Mouse (Mus musculus) left cerebral cortex, postnatal 14 days (tissue): Measurements from ENCODE around the gene Ctsh. TPM values are rescaled to one million over a fixed set of nuclear protein-coding genes. Genes with fewer than 3 reads are reported as not detected.
"Not testable (repeated sequence)": the region's sequence is repeated elsewhere in the genome, so short reads cannot be mapped to it uniquely, and the experiment has no call there.

Source experiments
- DNase-seq, 2 experiments: peaks; one replicate each; pipeline ENCODE4 v3.0.0; 2021 to 2022; ENCODE audit warnings: low spot score in 2 of 2, mixed read lengths in 1 of 2
- intact Hi-C: fragments of 180-260 bp; cut with DNase I; formaldehyde crosslinking; loops from one replicate; pipeline ENCODE4 v1.15.1; 2025
- long read RNA-seq, 2 experiments: library from polyadenylated mRNA; stranded (forward); transcript quantifications; one replicate each; pipeline ENCODE4 v2.0.0; 2021
- total RNA-seq, 2 experiments: library from RNA; stranded (reverse); gene quantifications; 2 replicates each; pipeline ENCODE4 v1.2.3; 2021

The Ctsh gene
- 10 to 100 TPM; 22.4 to 27.7 TPM for total RNA-seq
- long read RNA-seq, experiment 1, transcript Ctsh-201 (12 exons, 1,617 nt), result major isoform, 27 of 30 reads
- long read RNA-seq, experiment 1, partial matches to known transcripts, result 1 of 30 reads
- long read RNA-seq, experiment 1, other reads (novel, unspliced or antisense), result 2 of 30 reads
- long read RNA-seq, experiment 2, transcript Ctsh-201 (12 exons, 1,617 nt), result major isoform, 15 of 18 reads
- long read RNA-seq, experiment 2, partial matches to known transcripts, result 1 of 18 reads
- long read RNA-seq, experiment 2, other reads (novel, unspliced or antisense), result 2 of 18 reads

DNA sequence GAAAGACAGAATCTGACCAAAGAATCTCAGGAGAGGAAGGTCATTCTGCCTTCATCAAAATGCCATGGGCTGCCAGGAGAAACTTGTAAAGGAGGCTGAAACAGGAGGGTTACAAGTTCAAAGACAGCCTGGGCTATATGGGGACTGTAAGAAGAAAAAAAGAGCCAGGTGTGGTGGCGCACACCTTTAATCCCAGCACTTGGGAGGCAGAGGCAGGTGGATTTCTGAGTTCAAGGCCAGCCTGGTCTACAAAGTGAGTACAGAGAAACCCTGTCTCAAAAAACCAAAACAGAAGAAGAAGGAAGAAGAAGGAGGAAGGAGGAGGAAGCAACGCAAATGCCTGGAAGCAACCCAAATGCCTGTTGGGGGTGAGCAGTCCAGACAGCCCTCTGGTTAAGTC, at the start of gene Ctsh:
TSS of gene Ctsh (plus strand) at position 301 of the 400 bp plus-strand sequence.
- DNase-seq, result no peak
- intact Hi-C loops, result no loop called here

DNA sequence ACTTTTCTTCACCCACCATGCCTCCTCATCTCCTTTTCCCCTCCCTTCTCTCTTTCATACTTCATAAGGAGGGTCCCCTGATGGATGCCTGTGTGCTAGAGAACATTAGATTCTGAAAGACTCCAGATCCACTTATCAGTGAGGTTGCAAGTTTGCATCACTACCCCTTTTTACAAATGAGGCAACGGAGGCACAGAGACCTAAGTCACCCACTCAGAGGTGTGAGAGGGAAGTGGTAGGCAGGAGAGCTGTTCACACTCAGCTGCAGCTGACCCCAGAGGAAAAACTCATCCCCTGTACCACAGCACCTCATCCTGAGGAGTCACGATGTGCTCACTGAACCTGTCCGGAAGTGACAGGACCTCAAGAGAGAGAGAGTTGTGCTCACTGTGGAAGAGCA, 47.5 kb upstream of the Ctsh start:
- intact Hi-C loops, result no loop called here
- no peak for DNase-seq

DNA sequence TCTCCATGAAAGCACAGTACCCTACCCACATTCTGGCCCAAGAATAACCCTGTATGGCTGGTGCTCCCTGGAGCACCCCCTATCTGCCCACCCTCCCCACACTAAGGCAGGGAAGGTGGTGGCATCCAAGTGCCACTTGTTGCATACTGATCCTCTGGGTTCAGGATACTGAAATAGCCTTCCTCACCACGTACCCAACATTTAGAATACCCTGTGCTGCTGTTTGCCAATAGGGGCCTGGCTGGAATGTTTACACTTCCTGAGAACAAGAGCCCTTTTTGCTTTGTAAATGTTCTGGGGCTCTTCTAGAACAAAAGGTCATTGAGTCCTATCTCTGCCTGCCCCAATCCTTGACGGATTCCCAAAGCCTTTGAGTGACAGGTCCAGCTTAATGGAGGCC, 46.9 kb upstream of the Ctsh start:
- intact Hi-C loops, result no loop called here
- DNase-seq, result no peak

DNA sequence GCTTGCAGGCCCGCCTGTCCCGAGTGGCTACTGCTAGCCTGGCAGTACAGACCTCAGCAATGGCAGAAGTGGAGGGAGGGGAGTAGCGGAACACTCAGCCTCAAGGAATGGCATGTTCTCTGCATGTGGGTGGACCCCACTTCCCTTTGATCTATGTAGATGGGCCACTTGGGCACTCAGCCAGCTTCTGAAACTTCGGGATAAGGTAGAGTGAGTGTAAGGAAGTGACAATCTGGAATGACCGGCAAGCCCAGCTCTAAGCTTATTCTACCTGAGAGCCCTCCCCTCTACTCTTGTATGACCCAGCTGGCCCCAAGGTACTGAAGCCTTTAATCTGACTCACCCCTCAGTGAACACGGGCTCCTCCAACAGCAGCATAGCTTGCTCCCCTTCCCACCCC, 45.8 kb upstream of the Ctsh start:
- DNase-seq, result no peak
- intact Hi-C loops, result no loop called here

DNA sequence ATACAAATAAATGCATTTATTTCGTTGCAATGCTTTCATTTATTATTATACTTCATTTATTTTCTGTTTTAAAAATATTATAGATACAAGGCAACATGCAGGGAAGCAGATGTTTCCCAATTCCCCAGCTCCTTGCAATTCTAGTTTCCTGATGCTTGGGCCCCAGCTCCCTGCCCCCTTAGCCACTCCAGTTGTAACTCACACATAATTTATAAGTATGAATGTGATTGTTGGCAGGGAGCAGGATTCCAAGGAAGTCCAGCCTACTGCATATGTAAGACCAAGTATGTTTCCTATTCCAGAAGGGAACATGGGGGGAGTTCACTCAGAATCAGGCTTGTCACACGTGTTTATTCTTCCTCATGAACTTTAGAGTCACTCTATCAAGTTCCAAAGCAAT, 42.1 kb upstream of the Ctsh start:
- intact Hi-C loops, result no loop called here
- no peak for DNase-seq

DNA sequence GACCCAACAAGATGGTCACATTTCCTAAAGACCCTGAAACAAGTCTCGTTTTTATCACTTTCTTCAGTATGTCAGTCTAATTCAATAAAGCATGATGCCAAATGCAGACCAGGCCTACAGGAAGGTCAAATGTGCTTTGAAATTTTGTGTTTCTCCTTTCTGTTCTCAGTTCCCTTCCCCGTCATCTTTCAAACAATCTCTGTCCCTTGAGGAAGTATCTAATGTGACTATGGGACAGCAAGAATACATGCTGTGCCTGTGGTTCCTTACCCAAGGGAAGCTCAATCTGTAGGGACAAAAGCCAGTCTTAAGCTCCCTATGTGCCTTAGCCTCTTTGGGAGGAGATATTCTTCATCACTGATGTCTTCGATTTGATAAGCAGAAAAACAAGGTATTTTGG, 39.3 kb upstream of the Ctsh start:
- DNase-seq, result no peak
- intact Hi-C loops, result no loop called here

DNA sequence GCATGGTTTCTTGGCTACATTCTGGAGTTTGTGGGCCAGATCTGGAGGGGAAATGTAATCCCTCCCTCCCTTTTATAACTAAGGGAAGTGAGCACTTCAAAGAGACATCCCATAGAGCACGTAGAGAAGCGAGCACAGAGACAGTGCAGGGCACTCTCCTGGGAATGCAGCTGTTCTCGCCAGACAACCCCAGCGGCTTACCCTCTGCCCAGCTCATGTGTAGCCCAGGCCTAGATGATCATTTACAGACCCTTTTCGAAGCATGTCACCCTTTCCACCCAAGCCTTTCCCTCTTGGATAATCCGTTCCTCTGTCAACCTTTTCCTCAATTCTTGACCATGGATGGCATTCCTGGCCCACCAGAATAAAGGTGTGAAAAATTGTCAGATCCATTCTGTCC, 37.7 kb upstream of the Ctsh start:
- no peak for DNase-seq
- intact Hi-C loops, result no loop called here

GRCm38 (mm10) chr9:90020866-90021265, 33.1 kb upstream of the Ctsh start:
- peak; percentile 52 to 87 for DNase-seq
- intact Hi-C loops, result no loop called here

GRCm38 (mm10) chr9:90021442-90021841, 32.5 kb upstream of the Ctsh start:
- intact Hi-C loops, result no loop called here
- peak in 1 of 2 experiments; percentile 5 for DNase-seq

DNA sequence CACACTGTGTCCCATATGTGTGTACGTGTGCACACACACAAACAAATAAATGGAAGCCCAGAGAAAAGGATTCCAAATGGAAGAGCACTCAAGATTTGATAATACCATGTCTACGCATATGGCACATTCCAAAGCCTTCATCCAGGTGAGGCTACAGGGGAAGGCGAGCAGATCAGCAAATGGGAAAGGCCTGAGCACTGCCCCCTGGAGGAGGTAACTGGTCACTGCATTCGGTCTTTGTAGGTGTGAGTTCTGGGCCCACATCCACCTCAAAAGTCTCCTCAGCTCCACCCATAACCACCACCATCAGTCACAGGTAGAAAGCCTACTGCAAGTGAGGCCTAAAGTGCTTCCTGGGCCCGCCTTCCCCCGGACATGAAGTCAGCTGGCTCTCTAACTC, 26.2 kb upstream of the Ctsh start:
- no peak for DNase-seq
- intact Hi-C loops, result no loop called here

DNA sequence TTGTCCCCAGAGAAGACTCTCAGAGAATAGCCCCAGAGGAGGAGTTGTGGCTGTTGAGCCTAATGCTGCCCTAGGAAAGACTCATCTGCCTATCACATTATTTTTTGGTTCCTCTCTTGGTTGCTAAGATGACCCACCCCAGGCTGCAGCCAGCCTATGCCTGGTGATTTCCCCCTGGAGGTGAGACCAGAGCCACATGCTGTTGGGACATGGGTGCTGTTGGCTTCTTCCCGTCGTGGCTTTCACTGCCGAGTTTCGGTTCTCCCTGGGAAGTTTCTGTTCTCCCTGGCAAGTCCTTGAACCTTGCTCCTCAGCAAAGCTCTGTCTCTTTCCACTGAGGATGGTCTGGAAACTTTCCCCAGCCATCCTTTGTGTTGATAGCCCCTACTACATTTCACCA, 20.0 kb upstream of the Ctsh start:
- DNase-seq, result no peak
- intact Hi-C loops, result no loop called here

GRCm38 (mm10) chr9:90035168-90035567, 18.8 kb upstream of the Ctsh start:
- intact Hi-C loops, result no loop called here
- no peak for DNase-seq

- intact Hi-C loops, result no loop called here
- no peak for DNase-seq
Observed at GRCm38 (mm10) chr9:90035794-90036193, 18.2 kb upstream of the Ctsh start.

DNA sequence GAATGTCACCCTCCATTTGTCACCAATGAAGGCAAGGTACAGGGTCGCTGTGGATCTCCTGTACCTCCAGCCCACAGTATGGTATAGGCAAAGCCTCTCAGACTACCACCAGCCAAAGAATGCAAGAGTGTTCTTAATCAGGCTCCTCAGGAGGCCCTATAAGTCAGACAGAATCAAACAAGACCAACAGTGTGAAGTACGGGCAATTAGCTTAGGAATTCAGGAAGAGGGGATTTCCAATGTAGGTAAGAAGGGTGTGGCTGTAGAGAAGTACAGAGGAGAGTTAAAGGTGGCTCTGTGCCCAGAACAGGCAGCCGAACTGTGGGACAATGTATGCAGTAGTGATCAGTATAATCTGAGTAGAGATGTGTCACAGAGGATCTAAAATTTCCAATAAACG, 17.6 kb upstream of the Ctsh start:
- no peak for DNase-seq
- intact Hi-C loops, result no loop called here

- intact Hi-C loops, result no loop called here
- DNase-seq, result no peak
Observed at GRCm38 (mm10) chr9:90038535-90038934, 15.4 kb upstream of the Ctsh start.

- no peak for DNase-seq
- intact Hi-C loops, result no loop called here
Observed at GRCm38 (mm10) chr9:90040916-90041315, 13.0 kb upstream of the Ctsh start.

- no peak for DNase-seq
- intact Hi-C loops, result no loop called here
Observed at GRCm38 (mm10) chr9:90041556-90041955, 12.4 kb upstream of the Ctsh start.

- DNase-seq, result not testable (repeated sequence)
Observed at GRCm38 (mm10) chr9:90042906-90043305, 11.0 kb upstream of the Ctsh start.

GRCm38 (mm10) chr9:90045191-90045590, 8.8 kb upstream of the Ctsh start:
- DNase-seq, result no peak
- intact Hi-C loops, result no loop called here

More at GRCm38 (mm10) chr9:90042906-90043305, 11.0 kb upstream of the Ctsh start:
- intact Hi-C loops, result not testable (repeated sequence)

DNA sequence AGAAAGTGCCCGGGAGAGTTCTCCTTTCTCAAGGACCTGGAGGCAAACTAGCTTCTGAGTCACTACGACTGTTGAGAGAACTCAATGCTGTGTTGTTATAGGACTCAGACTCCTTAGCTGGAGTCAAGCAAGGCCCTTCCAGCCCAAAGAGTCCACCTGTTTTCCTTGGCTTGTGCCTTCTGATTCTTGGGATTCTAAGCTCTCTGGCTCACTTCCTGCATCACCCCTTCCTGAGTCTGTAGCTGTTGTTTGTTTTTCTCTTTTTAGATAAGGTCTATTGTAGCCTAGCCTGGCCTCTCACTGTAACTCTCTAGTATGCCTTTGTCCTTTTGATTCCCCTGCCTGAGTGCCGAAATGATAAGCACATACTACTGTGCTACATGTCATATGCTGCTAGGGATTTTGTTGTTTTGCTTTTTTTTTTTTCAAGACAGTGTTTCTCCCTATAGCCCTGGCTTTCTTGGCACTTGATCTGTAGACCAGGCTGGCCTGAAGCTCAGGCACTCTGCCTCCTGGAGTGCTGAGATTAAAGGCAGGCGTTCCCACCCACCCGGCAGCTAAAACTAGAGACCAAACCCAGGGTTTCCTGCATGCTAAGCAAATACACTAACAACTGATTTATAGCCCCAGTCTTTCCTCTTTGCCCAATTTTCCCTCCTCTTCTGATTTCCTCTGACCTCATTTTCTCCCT, 5.9 kb upstream of the Ctsh start:
- intact Hi-C loops, result no loop called here
- DNase-seq, result no peak
